Mouse (Mus musculus) midbrain, embryonic 13.5 days (tissue): ENCODE data around the gene Bckdk. TPM values are rescaled to one million over a fixed set of nuclear protein-coding genes. Genes with fewer than 3 reads are reported as not detected.

Experiments
- ATAC-seq: fragments of 200-750 bp; cut with Nextera tagmentation; 2 replicates; pipeline ENCODE4 v1.8.0; 2017; ENCODE audit warnings: mild to moderate bottlenecking, moderate TSS enrichment, moderate library complexity
- H3K27ac ChIP-seq: fragments of 300-500 bp; sonication (generic); 2 replicates; pipeline ENCODE4 v1.5.1; 2015; ENCODE audit warnings: inconsistent platforms, mild to moderate bottlenecking, moderate library complexity
- H3K27me3 ChIP-seq: fragments of 300-500 bp; sonication (generic); 2 replicates; pipeline ENCODE4 v1.6.1; 2015; ENCODE audit warnings: mild to moderate bottlenecking, inconsistent platforms
- H3K36me3 ChIP-seq: fragments of 300-500 bp; sonication (generic); 2 replicates; pipeline ENCODE4 v1.6.1; 2015; ENCODE audit warnings: mild to moderate bottlenecking, inconsistent platforms
- H3K4me1 ChIP-seq: fragments of 300-500 bp; sonication (generic); replicated peaks from 2 replicates; pipeline ENCODE4 v1.6.1; 2015; ENCODE audit warnings: inconsistent platforms
- H3K4me2 ChIP-seq: fragments of 300-500 bp; sonication (generic); replicated peaks from 2 replicates; pipeline ENCODE4 v1.6.1; 2015; ENCODE audit warnings: moderate library complexity, mild to moderate bottlenecking, inconsistent platforms
- H3K4me3 ChIP-seq: fragments of 300-500 bp; sonication (generic); replicated peaks from 2 replicates; pipeline ENCODE4 v1.5.1; 2015; ENCODE audit warnings: mild to moderate bottlenecking, inconsistent platforms
- H3K9ac ChIP-seq: fragments of 300-500 bp; sonication (generic); replicated peaks from 2 replicates; pipeline ENCODE4 v1.6.1; 2015; ENCODE audit warnings: mild to moderate bottlenecking, inconsistent platforms
- H3K9me3 ChIP-seq: fragments of 300-500 bp; sonication (generic); 2 replicates; pipeline ENCODE4 v1.6.1; 2016; ENCODE audit warnings: mild to moderate bottlenecking, inconsistent platforms
- WGBS: fragments of 180-500 bp; shearing (Covaris S2); methylation state at CpG from one replicate; pipeline ENCODE4 v1.1.7; 2015; 5-methylcytosine and 5-hydroxymethylcytosine counted together
- polyA plus RNA-seq: library from polyadenylated mRNA; unstranded; fragments of >200 nt; fragmentation: Nextera tagmentation; extraction: Ambion mirVana; gene quantifications from 2 replicates; pipeline ENCODE4 v1.2.1, GENCODE M21; 2015

The Bckdk gene
- polyA plus RNA-seq, 1 experiment from 2014 or later, result 74.8 TPM

DNA sequence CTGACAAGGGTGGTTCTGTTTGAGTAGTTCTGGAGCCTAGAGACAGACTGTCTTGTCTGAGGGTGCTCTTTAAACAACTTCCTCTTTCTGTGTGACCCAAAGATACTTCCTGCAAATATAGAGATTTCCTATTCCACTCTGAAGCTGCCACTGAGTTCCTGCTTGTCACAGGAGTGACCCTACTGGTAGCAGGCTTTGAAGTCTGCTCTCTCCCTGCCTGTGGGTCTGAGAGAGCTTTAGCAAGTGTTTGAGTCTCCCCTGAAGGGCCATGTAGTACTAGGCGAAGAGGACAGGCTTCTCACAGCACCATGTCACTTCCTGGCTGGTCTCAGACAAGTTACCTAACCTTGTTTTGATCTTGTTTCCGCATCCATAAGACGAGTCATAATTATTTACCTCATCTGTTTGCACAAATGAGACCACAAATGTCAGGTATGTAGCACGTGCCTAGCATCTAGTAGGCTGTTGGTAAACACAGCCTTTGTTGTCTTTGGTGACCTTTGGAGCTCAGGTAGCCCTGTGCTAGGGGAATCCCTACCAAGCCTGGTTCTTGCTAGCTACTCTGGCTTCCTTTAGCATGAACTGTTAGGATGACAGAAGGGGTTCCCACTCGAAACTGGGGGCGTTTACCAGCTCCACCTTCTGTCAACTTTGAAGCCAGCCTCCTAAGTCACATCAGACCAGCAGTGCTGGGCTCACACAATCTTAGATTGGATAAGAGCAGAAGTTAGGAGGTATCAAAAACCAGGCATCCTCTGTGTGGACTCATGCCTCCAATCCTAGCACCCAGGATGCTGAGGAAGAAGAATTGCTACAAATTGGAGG lies 18.8 kb downstream of the Bckdk start:
- Histone ChIP-seq H3K4me2 (no peak overlapping the region), H3K27ac (no peak overlapping the region), H3K9me3 (no peaks in the 10 kb centered on the region), H3K9ac (no peak overlapping the region), H3K27me3 (peaks cover under 1% of the 10 kb centered on the region), H3K36me3 (peaks cover 82% of the 10 kb centered on the region), H3K4me3 (no peak overlapping the region), H3K4me1 (no peaks in the 10 kb centered on the region)
- 87% methylated on average over 6 of the region's 6 CpGs for WGBS
- ATAC-seq, result no peak

DNA sequence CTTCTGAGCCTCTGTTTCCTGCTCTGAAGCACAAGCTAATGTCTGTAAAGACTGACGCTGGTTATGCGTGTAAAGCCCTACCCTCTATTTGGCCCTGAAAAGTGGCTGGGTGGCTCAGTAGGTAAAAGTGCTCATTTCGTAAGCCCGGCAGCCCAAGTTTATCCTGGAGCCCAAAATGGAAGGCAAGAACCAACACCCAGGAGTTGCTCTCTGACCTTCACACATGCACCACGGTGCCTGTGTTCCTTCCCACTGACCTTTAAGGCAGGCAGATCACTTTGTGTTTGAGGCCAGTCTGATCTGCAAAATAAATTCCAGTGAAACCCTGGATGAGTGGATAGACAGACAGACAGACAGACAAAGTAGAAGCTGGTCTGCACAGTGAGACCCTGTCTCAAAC lies 19.8 kb downstream of the Bckdk start:
- H3K27ac ChIP-seq, result no peak overlapping the region
- H3K9me3 ChIP-seq, result no peaks in the 10 kb centered on the region
- H3K4me1 ChIP-seq, result no peaks in the 10 kb centered on the region
- H3K4me2 ChIP-seq, result no peak overlapping the region
- no peak for ATAC-seq
- H3K4me3 ChIP-seq, result no peak overlapping the region
- no peak overlapping the region for H3K9ac ChIP-seq
- H3K27me3 ChIP-seq, result peaks cover 11% of the 10 kb centered on the region
- H3K36me3 ChIP-seq, result peaks cover 76% of the 10 kb centered on the region
- WGBS, result 92% methylated on average over 5 of the region's 5 CpGs

DNA sequence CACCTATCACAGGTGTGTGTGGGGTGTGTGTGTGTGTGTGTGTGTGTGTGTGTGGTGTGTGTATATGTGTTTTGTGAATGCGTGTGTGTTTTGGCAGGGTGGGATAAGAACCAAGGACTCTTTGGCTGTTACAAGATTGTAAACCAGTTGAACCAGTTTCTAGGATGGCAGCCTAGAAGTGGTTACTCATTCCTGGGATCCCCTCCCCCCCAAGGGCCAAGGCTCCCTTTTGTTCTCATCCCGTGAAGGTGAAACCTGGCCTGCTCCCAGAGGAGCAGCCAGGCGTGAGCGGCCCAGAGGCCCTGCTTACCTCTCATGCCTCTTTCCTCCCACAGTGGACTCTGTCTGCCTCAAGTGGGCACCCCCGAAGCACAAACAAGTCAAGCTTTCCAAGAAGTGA lies 21.4 kb downstream of the Bckdk start:
- H3K9ac ChIP-seq, result no peak overlapping the region
- peaks cover 62% of the 10 kb centered on the region for H3K36me3 ChIP-seq
- WGBS, result 66% methylated on average over 5 of the region's 5 CpGs
- H3K4me1 ChIP-seq, result no peaks in the 10 kb centered on the region
- H3K9me3 ChIP-seq, result no peaks in the 10 kb centered on the region
- no peak overlapping the region for H3K4me3 ChIP-seq
- no peak overlapping the region for H3K27ac ChIP-seq
- H3K4me2 ChIP-seq, result no peak overlapping the region
- peaks cover 25% of the 10 kb centered on the region for H3K27me3 ChIP-seq
- ATAC-seq, result no peak

DNA sequence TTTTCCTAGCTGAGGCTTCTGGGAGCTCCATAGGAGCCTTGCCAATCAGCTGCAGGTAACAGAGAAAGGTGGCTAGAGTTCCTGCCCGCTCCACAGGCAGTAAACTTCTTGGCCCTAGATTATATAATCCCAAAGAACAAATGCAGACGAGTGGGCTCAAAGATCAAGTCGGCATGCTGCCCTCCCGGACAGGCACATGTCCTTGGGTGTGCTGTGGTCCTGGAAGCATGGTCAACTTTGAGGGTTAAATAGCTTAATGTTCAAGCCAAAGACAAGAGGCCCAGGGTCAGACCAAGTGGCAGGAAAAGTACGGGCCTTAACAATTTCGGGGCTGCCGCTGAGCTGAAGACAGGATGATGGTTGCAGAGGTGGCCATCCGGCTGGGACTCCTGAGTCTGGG lies 22.2 kb downstream of the Bckdk start:
- peaks cover 30% of the 10 kb centered on the region for H3K27me3 ChIP-seq

DNA sequence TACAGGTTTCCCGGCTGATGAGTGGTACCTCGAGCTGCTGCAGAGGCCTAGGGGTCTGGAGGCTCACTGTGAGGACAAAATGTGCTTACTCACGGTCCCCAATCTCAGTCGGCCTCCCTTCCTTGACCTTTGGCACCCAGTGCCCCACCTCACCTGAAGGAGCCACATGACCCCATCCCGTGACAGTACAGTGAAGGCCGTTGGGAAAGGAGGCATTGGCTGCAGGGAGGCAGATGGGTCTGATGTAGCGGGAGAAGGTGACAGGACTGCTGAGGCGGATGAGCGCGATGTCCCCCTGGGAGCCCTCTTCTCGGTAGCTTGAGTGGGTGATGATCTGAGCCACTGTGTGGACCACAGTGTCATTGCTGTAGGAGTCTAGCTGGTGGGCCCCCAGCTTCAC lies 23.0 kb downstream of the Bckdk start:
- Histone ChIP-seq H3K4me3 (no peak overlapping the region), H3K27me3 (peaks cover 30% of the 10 kb centered on the region), H3K36me3 (peaks cover 57% of the 10 kb centered on the region), H3K9ac (no peak overlapping the region), H3K27ac (no peak overlapping the region), H3K4me2 (no peak overlapping the region), H3K9me3 (no peaks in the 10 kb centered on the region), H3K4me1 (no peaks in the 10 kb centered on the region)
- WGBS, result 90% methylated on average over 11 of the region's 11 CpGs
- ATAC-seq, result no peak

More for the DNA sequence above, 22.2 kb downstream of the Bckdk start:
- no peak overlapping the region for H3K4me2 ChIP-seq
- H3K4me3 ChIP-seq, result no peak overlapping the region
- H3K9me3 ChIP-seq, result no peaks in the 10 kb centered on the region
- no peak for ATAC-seq
- H3K9ac ChIP-seq, result no peak overlapping the region
- no peak overlapping the region for H3K27ac ChIP-seq
- H3K4me1 ChIP-seq, result no peaks in the 10 kb centered on the region
- WGBS, result 88% methylated on average over 8 of the region's 8 CpGs
- H3K36me3 ChIP-seq, result peaks cover 57% of the 10 kb centered on the region

DNA sequence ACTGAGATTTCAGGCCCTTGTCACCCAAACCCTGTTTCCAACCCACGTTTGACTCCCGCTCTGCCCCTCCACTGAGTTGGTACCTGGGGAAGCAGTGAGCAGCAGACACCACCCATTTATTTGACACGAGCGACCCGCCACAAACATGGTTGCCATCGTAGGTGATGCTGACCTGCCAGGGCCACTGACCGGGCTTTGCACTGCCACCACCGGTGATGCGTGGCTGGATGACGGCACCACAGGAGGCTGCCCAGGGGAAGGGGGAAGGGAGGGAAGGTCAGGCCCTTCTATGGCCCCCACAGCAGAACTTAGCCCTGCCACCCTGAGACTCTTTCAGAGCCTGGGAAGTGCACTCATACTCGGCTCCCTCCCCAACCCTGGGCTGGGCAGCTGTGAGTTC lies 23.8 kb downstream of the Bckdk start:
- no peak overlapping the region for H3K27ac ChIP-seq
- no peaks in the 10 kb centered on the region for H3K4me1 ChIP-seq
- H3K4me3 ChIP-seq, result no peak overlapping the region
- 73% methylated on average over 11 of the region's 11 CpGs for WGBS
- H3K9me3 ChIP-seq, result no peaks in the 10 kb centered on the region
- ATAC-seq, result no peak
- peaks cover 30% of the 10 kb centered on the region for H3K27me3 ChIP-seq
- peaks cover 48% of the 10 kb centered on the region for H3K36me3 ChIP-seq
- no peak overlapping the region for H3K4me2 ChIP-seq
- H3K9ac ChIP-seq, result no peak overlapping the region

DNA sequence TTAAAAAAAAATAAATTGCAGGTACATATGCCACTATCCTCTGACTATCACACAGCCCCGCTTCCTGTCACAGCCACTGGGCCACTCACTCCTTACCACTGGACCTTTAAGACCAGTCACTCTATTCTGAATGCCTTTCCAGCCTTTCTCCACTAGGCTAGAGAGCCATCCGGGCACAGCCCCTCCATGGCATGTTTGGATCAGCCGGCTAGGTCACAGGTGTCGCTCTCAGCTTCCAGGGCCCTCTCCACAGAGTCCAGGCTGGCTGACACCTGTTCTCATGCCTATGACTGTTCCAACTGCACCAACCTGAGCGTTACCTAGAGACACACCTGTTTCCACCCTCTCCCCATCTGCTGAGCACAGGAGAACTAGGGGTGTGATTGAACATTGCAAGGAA lies 24.7 kb downstream of the Bckdk start:
- Histone ChIP-seq H3K9me3 (no peaks in the 10 kb centered on the region), H3K27ac (no peak overlapping the region), H3K27me3 (peaks cover 30% of the 10 kb centered on the region), H3K9ac (no peak overlapping the region), H3K4me1 (no peaks in the 10 kb centered on the region), H3K36me3 (peaks cover 39% of the 10 kb centered on the region), H3K4me2 (no peak overlapping the region), H3K4me3 (no peak overlapping the region)
- no peak for ATAC-seq
- WGBS, result 57% methylated on average over 5 of the region's 5 CpGs

DNA sequence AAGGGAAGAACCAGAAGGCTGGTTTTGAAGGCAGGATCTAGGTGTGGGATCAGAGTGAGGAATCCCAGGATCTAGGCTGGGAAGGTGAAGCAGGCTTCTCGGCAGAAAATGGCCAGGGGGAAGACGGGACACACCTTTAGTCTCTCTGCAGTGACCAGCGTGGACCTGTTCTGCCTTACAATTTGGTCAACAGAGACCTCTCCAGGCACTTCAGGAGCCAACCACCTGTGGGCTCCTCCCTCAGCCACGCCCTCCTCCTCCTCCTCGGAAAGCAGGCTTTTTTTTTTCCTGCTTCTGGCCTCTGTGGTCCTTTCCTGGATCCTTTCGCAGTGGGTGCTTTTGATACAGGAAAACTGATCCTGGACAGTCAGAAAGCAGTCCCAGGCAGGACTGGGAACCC lies 26.0 kb downstream of the Bckdk start, which contains the start of gene Prss8:
TSS of gene Prss8 (minus strand) at position 182 of the 400 bp plus-strand sequence.
- ATAC-seq, result no peak
- Histone ChIP-seq H3K9ac (no peak within 1 kb of the TSS; the same call in 1 of the 2 replicates), H3K27me3 (peaks cover 30% of the 10 kb centered on the region)

DNA sequence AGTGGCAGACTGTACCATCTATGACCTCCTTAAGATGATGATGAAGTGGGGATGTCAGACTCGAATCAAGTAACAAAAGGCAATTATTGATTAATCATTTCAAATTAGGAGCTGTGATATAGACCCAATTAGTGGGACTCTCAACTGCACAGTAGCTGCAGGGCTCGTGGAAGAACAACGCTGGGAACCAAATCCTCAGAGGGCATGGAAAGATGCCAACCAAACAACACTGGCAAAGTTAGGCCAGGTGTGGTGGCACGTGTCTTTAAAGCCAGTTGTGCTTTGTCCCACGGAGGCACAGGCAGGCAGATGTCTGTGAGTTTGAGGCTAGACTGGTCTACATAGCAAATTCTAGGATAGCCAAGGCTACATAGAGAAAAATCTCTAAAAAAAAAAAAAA lies 26.8 kb downstream of the Bckdk start:
- peaks cover 30% of the 10 kb centered on the region for H3K27me3 ChIP-seq

More for the DNA sequence above, 26.0 kb downstream of the Bckdk start, which contains the start of gene Prss8:
- 9% methylated on average over 6 of the region's 6 CpGs for WGBS
- Histone ChIP-seq H3K4me2 (no peak within 1 kb of the TSS), H3K4me3 (no peak within 1 kb of the TSS; the same call in 1 of the 2 replicates), H3K9me3 (no peaks in the 10 kb centered on the region), H3K27ac (no peak within 1 kb of the TSS), H3K36me3 (peaks cover 26% of the 10 kb centered on the region), H3K4me1 (peaks cover 9% of the 10 kb centered on the region)

DNA sequence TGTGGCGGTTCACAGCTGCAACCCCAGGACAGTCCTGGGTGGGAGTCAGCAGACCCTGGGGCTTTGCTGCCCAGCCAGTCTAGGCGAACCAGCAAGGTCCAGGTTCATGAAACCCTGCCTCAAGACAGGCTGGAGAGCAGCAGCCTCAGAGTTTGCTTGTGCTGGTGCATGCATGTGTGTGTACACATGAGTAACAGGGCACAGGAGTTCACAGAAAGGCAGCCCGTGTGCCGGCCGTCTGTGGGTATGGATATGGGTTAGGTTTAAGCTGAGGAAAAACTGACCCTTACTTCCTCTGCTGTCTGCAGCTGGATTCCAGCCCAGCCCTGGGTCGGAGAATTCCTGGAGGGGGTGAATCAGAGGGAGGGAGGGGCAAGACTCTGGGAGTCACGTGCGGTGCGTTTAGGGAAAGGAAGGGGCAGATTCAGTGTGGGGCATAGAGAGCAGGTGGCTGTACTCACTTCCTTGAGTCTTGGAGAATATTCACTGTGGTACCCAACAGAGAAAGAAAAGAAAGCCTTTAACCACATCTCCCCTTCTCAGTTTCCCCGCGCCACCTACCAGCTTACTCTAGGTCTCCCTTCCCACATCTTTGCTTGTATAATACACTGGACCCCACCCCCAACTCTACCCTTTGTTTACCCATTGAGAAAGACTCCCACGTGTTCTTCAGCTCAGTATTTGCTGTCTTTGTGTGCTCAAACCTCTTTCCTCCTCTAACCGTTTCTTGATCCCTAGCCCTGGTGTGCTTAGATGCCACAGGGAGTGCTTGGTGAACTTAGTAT lies 27.7 kb downstream of the Bckdk start:
- Histone ChIP-seq H3K4me2 (no peak overlapping the region), H3K36me3 (peaks cover 10% of the 10 kb centered on the region), H3K27ac (no peak overlapping the region), H3K9ac (no peak overlapping the region), H3K9me3 (no peaks in the 10 kb centered on the region), H3K4me1 (peaks cover 18% of the 10 kb centered on the region), H3K27me3 (peaks cover 33% of the 10 kb centered on the region), H3K4me3 (no peak overlapping the region)
- ATAC-seq, result no peak
- WGBS, result 32% methylated on average over 13 of the region's 13 CpGs

More for the DNA sequence above, 26.8 kb downstream of the Bckdk start:
- ATAC-seq, result no peak
- no peak overlapping the region for H3K4me2 ChIP-seq
- no peak overlapping the region for H3K9ac ChIP-seq
- no peaks in the 10 kb centered on the region for H3K9me3 ChIP-seq
- 75% methylated on average over 5 of the region's 5 CpGs for WGBS
- H3K4me3 ChIP-seq, result no peak overlapping the region
- peaks cover 10% of the 10 kb centered on the region for H3K4me1 ChIP-seq
- peaks cover 19% of the 10 kb centered on the region for H3K36me3 ChIP-seq
- no peak overlapping the region for H3K27ac ChIP-seq

DNA sequence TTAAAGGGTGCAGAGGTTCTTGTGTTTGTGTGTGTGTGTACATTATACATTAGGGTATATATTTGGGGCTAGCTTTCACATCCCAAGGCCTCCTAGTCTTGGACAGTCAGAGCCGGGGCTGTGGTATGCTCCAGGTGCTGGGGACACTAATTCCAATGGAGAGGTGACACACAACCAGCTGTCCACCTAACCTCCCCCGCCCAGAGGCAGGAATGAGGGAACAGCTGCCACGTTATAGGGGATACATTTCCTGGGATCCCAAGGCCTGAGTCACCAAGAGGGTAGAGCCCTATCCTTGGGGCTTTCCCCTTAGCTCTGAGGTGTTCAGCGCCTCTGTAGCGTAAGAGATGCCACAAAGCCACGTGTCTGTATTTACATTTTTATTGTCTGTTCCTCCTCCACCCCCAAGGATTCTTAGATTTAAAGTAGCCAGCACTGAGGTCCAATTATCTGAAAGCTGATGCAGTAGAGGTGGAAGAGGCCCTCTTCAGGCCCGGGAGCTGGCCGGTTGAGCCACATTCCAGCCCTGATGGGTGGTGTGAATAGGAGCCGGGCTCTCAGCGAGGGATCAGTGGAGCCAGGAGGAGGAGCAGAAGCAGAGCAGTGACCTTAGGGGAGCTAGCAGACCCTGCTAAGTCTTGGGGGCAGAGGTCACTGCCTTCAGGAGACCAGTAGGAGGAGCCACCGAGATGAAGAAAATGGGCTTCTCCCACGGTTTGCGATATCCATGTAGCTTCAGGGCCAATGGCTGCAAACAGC lies 28.6 kb downstream of the Bckdk start:
- no peak overlapping the region for H3K4me2 ChIP-seq
- peaks cover 34% of the 10 kb centered on the region for H3K27me3 ChIP-seq
- no peak for ATAC-seq
- H3K36me3 ChIP-seq, result 0 out of 2 replicates have a peak, but pooled peaks cover under 1% of the 10 kb centered on the region
- no peak overlapping the region for H3K4me3 ChIP-seq
- no peaks in the 10 kb centered on the region for H3K9me3 ChIP-seq
- 0 out of 2 replicates have a peak overlapping the region, but pooled peaks have one; percentile 37 for H3K9ac ChIP-seq
- no peak overlapping the region for H3K27ac ChIP-seq
- WGBS, result 15% methylated on average over 13 of the region's 13 CpGs
- H3K4me1 ChIP-seq, result peaks cover 19% of the 10 kb centered on the region
